Mouse (Mus musculus) hematopoietic multipotent progenitor cell, adult 10-12 weeks (in vitro differentiated cells): Measurements from ENCODE around the gene Acss1. TPM values are rescaled to one million over a fixed set of nuclear protein-coding genes. Genes with fewer than 3 reads are reported as not detected.

Experiments
- polyA plus RNA-seq: library from polyadenylated mRNA; stranded (reverse); fragments of >175 nt; gene quantifications from 2 replicates; pipeline ENCODE4 v1.2.3, GENCODE M21; 2012; ENCODE audit warnings: low replicate concordance

Gene Acss1
- 19.7 and 56.1 TPM in 2 replicates for polyA plus RNA-seq

GRCm38 (mm10) chr2:150667820-150668766 lies at the start of gene Acss1:
Acss1 (minus strand) TSS chr2:150668500.

GRCm38 (mm10) chr2:150689223-150689800 lies 21.0 kb upstream of the Acss1 start, which contains the start of gene Vsx1:
Vsx1 (minus strand) TSS chr2:150689360.

GRCm38 (mm10) chr2:150608087-150608799 lies 60.1 kb downstream of the Acss1 start, which contains the start of gene Apmap:
Apmap (minus strand) TSS chr2:150608567.

GRCm38 (mm10) chr2:150569847-150570590 lies 98.3 kb downstream of the Acss1 start, which contains the start of gene Cst7:
Cst7 (plus strand) TSS chr2:150570415.

Other genes starting within 250 kb of the Acss1 start
- 0.06 TPM in 1 of 2 replicates, not detected in the other for gene Zfp442, start 217.0 kb downstream of the Acss1 start, polyA plus RNA-seq
- not detected in 2 replicates for gene Zfp345, start 183.4 kb downstream of the Acss1 start, polyA plus RNA-seq
- 1.3 and 1.5 TPM in 2 replicates for gene Cst7, start 98.1 kb downstream of the Acss1 start, polyA plus RNA-seq
- gene Apmap, start 59.9 kb downstream of the Acss1 start, polyA plus RNA-seq = 32.5 and 120 TPM in 2 replicates
- 0.09 TPM in 1 of 2 replicates, not detected in the other for gene Vsx1, start 20.9 kb upstream of the Acss1 start, polyA plus RNA-seq
- 41.2 and 59.2 TPM in 2 replicates for gene Entpd6, start 80.5 kb upstream of the Acss1 start, polyA plus RNA-seq
- gene Pygb, start 118.2 kb upstream of the Acss1 start, polyA plus RNA-seq = 27.6 and 69.9 TPM in 2 replicates
- gene Abhd12, start 236.2 kb upstream of the Acss1 start, polyA plus RNA-seq = 72.4 and 129 TPM in 2 replicates
- gene Gins1, start 236.9 kb upstream of the Acss1 start, polyA plus RNA-seq = 1.5 and 5.5 TPM in 2 replicates